Mouse (Mus musculus) intestine, embryonic 15.5 days (tissue): ENCODE measurements around the gene Gatd1. TPM values are rescaled to one million over a fixed set of nuclear protein-coding genes. Genes with fewer than 3 reads are reported as not detected.
A peak's percentile ranks its signal among the peaks of the same experiment; 100 is the strongest.
"Not testable (repeated sequence)": the region's sequence is repeated elsewhere in the genome, so short reads cannot be mapped to it uniquely, and the experiment has no call there.

Source experiments
- ATAC-seq: fragments of 200-750 bp; cut with Nextera tagmentation; 2 replicates; pipeline ENCODE4 v1.8.0; 2017; ENCODE audit warnings: moderate TSS enrichment, moderate library complexity
- H3K27ac ChIP-seq: fragments of 300-500 bp; sonication (generic); 2 replicates; pipeline ENCODE4 v1.5.1; 2015; ENCODE audit warnings: mild to moderate bottlenecking, inconsistent platforms
- H3K27me3 ChIP-seq: fragments of 300-500 bp; sonication (generic); replicated peaks from 2 replicates; pipeline ENCODE4 v1.6.1; 2015; ENCODE audit warnings: inconsistent platforms
- H3K36me3 ChIP-seq: fragments of 300-500 bp; sonication (generic); 2 replicates; pipeline ENCODE4 v1.6.1; 2015; ENCODE audit warnings: inconsistent platforms
- H3K4me1 ChIP-seq: fragments of 300-500 bp; sonication (generic); replicated peaks from 2 replicates; pipeline ENCODE4 v1.6.1; 2015; ENCODE audit warnings: inconsistent platforms
- H3K4me2 ChIP-seq: fragments of 300-500 bp; sonication (generic); replicated peaks from 2 replicates; pipeline ENCODE4 v1.6.1; 2015; ENCODE audit warnings: mild to moderate bottlenecking, inconsistent platforms
- H3K4me3 ChIP-seq: fragments of 300-500 bp; sonication (generic); replicated peaks from 2 replicates; pipeline ENCODE4 v1.5.1; 2015; ENCODE audit warnings: inconsistent platforms
- H3K9ac ChIP-seq: fragments of 300-500 bp; sonication (generic); 2 replicates; pipeline ENCODE4 v1.6.1; 2015; ENCODE audit warnings: inconsistent platforms
- H3K9me3 ChIP-seq: fragments of 300-500 bp; sonication (generic); 2 replicates; pipeline ENCODE4 v1.6.1; 2016; ENCODE audit warnings: inconsistent platforms
- WGBS: fragments of 180-500 bp; shearing (Covaris S2); methylation state at CpG from one replicate; pipeline ENCODE4 v1.1.7; 2015; 5-methylcytosine and 5-hydroxymethylcytosine counted together
- polyA plus RNA-seq: library from polyadenylated mRNA; unstranded; fragments of >200 nt; fragmentation: Nextera tagmentation; extraction: Ambion mirVana; gene quantifications from 2 replicates; pipeline ENCODE4 v1.2.1, GENCODE M21; 2015

The Gatd1 gene
- polyA plus RNA-seq, 1 experiment from 2014 or later: 47.4 TPM

DNA sequence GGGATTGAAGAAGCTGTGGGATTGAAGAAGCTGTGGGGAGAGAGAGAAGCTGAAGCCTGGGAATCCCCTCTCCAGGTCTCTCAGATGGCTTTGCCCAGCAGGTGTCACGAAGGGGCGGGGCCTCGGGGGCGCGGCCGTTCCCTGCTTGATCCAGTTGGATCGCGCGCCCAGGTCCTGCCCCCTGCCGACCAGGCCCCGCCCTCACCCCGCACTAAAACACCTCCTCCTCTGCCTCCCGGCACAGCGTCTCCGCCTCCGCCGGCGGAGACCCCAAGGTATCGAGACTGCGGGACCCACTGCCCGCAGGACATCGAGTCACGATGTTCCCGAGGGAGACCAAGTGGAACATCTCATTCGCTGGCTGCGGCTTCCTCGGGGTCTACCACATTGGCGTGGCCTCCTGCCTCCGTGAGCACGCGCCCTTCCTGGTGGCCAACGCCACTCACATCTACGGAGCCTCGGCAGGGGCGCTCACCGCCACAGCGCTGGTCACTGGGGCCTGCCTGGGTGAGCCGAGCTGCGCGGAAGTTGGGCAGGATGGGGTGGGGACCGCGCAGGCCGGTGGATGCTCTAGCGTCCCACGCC is 41.1 kb upstream of the Gatd1 start, which contains the start of gene Pnpla2:
Gene Pnpla2, plus strand, starts transcription at position 232 of the 585 bp plus-strand sequence.
- WGBS: under 1% methylated on average over 45 of the region's 45 CpGs
- peak within 1 kb of the TSS; percentile 67 for H3K9ac ChIP-seq
- H3K4me1 ChIP-seq: peaks cover 21% of the 10 kb centered on the region
- H3K27ac ChIP-seq: peak within 1 kb of the TSS; percentile 83
- H3K36me3 ChIP-seq: peaks cover 26% of the 10 kb centered on the region
- no peaks in the 10 kb centered on the region for H3K9me3 ChIP-seq
- peak within 1 kb of the TSS; percentile 71 for H3K4me3 ChIP-seq
- peak within 1 kb of the TSS; percentile 95 for H3K4me2 ChIP-seq
- H3K27me3 ChIP-seq: no peaks in the 10 kb centered on the region
- peak; percentile 91 for ATAC-seq

DNA sequence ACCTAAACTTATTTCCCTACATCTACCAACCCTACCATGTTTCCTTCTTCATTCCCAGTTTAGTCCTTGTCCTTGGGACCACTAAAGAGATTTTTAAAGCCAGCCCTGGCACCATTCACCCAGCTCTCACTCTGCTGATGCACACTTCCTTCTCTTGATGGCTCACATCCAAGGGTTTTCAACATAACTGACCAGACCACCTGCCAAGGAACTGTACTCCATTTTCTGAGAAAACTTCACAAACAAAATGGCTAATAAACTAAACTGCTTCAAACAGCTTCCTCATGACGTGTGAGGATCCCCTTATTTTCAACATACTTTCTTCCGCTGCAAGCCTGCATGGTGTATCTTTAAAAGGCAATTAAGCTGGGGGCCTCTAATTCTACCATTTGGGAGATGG is 39.7 kb upstream of the Gatd1 start:
- H3K9me3 ChIP-seq: no peaks in the 10 kb centered on the region
- H3K9ac ChIP-seq: no peak overlapping the region
- no peak for ATAC-seq
- WGBS: 72% methylated on average over 2 of the region's 2 CpGs
- peaks cover 27% of the 10 kb centered on the region for H3K36me3 ChIP-seq
- H3K27me3 ChIP-seq: no peaks in the 10 kb centered on the region
- no peak overlapping the region for H3K27ac ChIP-seq
- no peak overlapping the region for H3K4me2 ChIP-seq
- H3K4me1 ChIP-seq: peaks cover 25% of the 10 kb centered on the region
- no peak overlapping the region for H3K4me3 ChIP-seq

DNA sequence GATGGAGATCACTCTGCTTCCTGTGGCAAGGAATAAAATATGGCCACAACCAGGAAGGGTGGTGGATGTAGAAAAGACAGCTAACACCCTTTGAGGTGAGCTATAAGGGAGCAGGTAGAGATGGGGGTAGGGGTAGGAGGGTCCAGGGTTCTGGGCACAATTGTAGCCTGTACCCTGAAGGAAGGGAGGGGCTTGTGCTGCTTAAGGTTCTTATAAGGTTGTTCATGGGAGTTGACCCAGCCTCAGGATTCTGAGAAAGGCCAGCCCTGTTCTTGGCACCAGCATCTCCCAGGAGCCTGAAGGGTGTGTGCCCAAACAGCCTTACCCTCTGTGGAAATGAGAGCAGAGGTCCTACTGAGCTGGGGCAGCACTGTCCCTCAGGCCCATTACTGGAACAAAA is 38.0 kb upstream of the Gatd1 start:
- no peaks in the 10 kb centered on the region for H3K27me3 ChIP-seq
- H3K4me3 ChIP-seq: no peak overlapping the region
- peaks cover 27% of the 10 kb centered on the region for H3K36me3 ChIP-seq
- H3K9me3 ChIP-seq: no peaks in the 10 kb centered on the region
- peaks cover 27% of the 10 kb centered on the region for H3K4me1 ChIP-seq
- no peak overlapping the region for H3K27ac ChIP-seq
- no peak overlapping the region for H3K4me2 ChIP-seq
- ATAC-seq: no peak
- no peak overlapping the region for H3K9ac ChIP-seq

DNA sequence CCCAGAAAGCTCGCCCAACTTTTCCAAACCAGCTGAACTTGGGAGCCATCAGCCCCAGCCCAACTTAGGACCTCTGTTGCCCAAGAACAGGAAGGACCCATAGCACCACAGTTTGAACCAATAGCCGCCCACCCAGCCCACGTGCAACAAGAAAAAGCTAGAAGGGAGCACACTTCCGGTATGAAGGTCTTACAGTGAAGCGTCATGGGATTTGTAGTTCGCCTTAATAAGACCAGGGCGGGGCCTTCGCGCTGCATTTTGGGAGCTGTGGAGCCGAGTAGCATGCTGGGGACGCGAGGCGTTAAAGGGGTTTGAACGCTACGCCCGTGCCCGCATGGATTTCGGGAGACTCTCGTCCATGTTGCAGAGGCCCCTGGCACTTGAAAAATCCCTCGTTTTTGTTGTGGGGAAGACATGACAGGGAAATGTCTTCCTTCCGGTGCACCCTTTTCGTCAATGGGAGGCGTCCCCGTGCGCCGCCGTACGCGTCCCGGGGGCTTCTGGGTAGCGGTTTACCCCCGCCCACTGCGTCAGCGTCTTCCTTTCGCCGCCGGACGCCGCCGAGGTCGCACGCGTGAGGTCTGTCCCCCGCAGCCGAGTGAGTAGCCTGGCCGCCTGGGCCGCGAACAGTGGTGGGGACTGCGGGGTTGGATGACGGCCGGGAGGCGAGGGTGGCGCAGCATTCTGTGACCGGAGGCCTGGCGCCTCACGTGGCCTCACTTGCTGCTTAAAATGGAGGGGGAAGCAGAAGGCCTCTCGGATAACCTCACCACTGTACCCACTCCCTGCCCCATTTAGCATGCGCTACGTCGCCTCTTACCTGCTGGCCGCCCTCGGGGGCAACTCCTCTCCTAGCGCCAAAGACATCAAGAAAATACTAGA is 33.4 kb upstream of the Gatd1 start, which contains the start of gene Rplp2:
Gene Rplp2, plus strand, starts transcription at position 261 of the 882 bp plus-strand sequence.
- Histone ChIP-seq H3K9me3 (no peaks in the 10 kb centered on the region), H3K27ac (peak within 1 kb of the TSS; percentile 92), H3K27me3 (no peaks in the 10 kb centered on the region), H3K9ac (peak within 1 kb of the TSS; percentile 96), H3K4me1 (peaks cover 26% of the 10 kb centered on the region), H3K4me2 (peak within 1 kb of the TSS; percentile 61), H3K4me3 (peak within 1 kb of the TSS; percentile 92), H3K36me3 (peaks cover 27% of the 10 kb centered on the region)
- WGBS: under 1% methylated on average over 63 of the region's 63 CpGs
- peak; percentile 92 for ATAC-seq

DNA sequence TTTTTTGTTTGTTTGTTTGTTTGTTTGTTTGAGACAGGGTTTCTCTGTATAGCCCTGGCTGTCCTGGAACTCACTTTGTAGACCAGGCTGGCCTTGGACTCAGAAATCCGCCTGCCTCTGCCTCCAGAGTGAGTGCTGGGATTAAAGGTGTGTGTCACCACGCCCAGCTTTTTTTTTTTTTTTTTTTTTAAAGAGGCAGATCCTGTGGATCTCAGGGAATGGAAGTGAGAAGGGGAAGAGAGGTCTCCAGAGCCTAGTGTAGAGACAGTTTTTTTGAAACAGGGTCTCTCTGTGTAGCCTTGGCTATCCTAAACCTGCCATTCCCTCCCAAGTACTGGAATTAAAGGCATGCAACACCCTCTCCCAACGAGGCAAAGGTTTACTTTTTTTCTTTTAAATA is 32.4 kb upstream of the Gatd1 start:
- Histone ChIP-seq H3K4me1 (peaks cover 33% of the 10 kb centered on the region), H3K36me3 (peaks cover 19% of the 10 kb centered on the region)
- H3K4me3 ChIP-seq, H3K4me2 ChIP-seq, ATAC-seq, H3K27me3 ChIP-seq, H3K9ac ChIP-seq, H3K27ac ChIP-seq, H3K9me3 ChIP-seq: not testable (repeated sequence)
- WGBS: 67% methylated on average over 3 of the region's 3 CpGs

DNA sequence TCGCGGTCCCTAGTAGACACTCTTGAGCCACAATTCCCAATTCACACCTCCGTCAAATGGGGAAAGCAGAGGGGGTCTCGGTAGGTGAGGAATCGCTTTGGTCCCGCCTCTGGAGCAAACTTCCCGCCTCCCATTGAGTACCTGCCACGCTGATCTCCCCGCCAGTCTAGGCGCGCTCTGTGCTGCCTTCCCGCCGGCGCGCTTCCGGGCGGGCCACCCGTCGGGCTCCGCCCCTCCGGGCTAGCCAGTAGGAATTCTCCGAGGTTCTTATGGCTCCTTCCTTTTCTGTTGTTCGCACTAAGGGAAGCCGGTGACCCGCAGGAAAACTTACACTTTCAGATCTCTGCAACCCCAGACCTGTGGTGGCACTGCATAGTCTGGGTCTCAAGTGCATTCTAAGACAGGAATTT is 29.9 kb upstream of the Gatd1 start, which contains the start of gene Pidd1:
Gene Pidd1, minus strand, starts transcription at position 198 of the 410 bp plus-strand sequence.
- peak within 1 kb of the TSS; percentile 88 for H3K4me2 ChIP-seq
- peak within 1 kb of the TSS; percentile 74 for H3K27ac ChIP-seq
- peak within 1 kb of the TSS; percentile 69 for H3K9ac ChIP-seq
- under 1% methylated on average over 25 of the region's 25 CpGs for WGBS
- peak; percentile 72 for ATAC-seq
- H3K9me3 ChIP-seq: no peaks in the 10 kb centered on the region
- H3K4me3 ChIP-seq: peak within 1 kb of the TSS; percentile 53
- H3K27me3 ChIP-seq: no peaks in the 10 kb centered on the region
- no peaks in the 10 kb centered on the region for H3K36me3 ChIP-seq
- peaks cover 38% of the 10 kb centered on the region for H3K4me1 ChIP-seq

DNA sequence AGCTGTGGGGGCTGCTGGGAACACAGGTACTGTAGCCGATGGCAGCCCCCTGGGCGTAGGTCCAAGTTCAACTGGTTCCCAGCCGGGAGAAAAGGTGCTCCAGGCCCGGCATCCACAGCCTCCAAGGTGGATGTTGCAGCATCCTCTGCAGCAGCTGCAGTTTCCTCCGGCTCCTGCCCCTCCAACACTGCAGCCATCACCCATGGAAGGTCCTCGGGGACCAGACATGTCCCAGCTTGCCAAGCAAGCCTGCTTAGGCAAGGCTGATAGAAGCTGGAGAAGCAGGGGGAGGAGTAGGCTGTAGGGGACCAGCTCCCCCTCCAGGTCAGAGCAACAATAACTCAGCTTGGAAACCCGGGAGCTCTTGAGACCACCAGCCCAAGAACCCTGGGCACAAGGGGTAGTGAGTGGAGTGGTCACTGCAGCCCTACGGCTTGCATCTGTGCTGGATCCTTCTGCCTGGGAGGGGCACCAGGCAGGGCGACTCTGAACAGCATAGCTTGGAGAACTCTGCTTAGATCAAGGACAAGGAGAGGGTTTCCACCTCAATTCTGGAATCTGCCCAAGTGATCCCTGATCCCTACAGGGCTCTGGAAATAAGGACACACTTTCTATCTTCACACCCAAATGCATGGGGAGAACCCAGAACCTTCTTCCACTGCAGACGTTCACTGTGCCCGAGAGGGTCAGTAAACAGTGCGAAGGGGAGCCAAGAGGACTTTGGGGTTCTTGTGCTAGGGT is 29.3 kb upstream of the Gatd1 start:
- peak overlapping the region; percentile 88 for H3K4me2 ChIP-seq
- ATAC-seq: peak; percentile 4
- H3K4me3 ChIP-seq: peak overlapping the region; percentile 53
- no peaks in the 10 kb centered on the region for H3K27me3 ChIP-seq
- H3K4me1 ChIP-seq: peaks cover 32% of the 10 kb centered on the region
- no peaks in the 10 kb centered on the region for H3K9me3 ChIP-seq
- H3K27ac ChIP-seq: peak overlapping the region; percentile 51
- 13% methylated on average over 12 of the region's 12 CpGs for WGBS
- peak overlapping the region; percentile 69 for H3K9ac ChIP-seq
- 0 out of 2 replicates have a peak, but pooled peaks cover under 1% of the 10 kb centered on the region for H3K36me3 ChIP-seq

DNA sequence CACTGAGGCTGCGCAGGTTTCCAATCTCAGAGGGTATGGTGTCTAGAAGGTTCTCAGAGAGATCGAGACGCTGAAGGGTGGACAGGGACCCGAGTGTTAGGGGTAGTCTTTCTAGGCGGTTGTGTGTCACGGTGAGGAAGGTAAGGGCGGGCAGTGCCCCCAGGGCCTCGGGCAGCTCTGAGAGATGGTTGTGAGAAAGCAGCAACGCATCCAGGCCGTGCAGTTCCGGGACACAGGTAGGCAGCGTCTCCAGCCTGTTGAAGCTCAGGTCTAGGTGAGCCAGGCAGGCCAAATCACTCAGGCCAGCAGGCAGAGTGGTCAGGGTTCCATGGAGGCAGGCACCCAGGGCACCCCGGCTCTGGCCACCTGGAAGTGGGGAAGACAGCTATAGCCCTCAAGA is 28.3 kb upstream of the Gatd1 start:
- H3K27me3 ChIP-seq: no peaks in the 10 kb centered on the region
- ATAC-seq: no peak
- H3K4me2 ChIP-seq: peak overlapping the region; percentile 88
- H3K4me3 ChIP-seq: peak overlapping the region; percentile 53; the same call in 1 of the 2 replicates
- no peaks in the 10 kb centered on the region for H3K9me3 ChIP-seq
- 94% methylated on average over 13 of the region's 13 CpGs for WGBS
- H3K4me1 ChIP-seq: peaks cover 31% of the 10 kb centered on the region
- H3K9ac ChIP-seq: peak overlapping the region; percentile 69
- 0 out of 2 replicates have a peak, but pooled peaks cover 2% of the 10 kb centered on the region for H3K36me3 ChIP-seq
- H3K27ac ChIP-seq: no peak overlapping the region

DNA sequence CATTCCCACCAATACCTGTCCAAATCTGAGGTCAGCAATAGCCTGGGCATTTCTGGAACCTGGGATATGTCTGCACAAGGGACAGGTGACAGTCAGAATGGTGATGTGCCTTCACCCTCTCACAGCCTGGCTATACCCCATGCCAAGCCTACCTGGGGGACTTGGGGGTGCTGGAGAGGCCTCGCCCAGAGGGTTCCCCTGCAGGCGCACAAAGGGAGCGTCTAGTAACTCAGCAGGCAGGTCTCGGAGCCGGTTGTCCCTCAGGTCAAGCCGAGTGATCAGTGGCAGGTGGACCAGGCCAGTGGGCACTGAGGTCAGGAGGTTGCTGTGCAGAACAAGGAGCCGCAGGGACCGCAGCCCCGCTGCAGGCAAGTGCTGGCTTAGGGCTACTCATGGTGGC is 27.5 kb upstream of the Gatd1 start:
- Histone ChIP-seq H3K4me2 (no peak overlapping the region), H3K27me3 (no peaks in the 10 kb centered on the region), H3K9me3 (no peaks in the 10 kb centered on the region), H3K4me3 (no peak overlapping the region), H3K36me3 (0 out of 2 replicates have a peak, but pooled peaks cover 2% of the 10 kb centered on the region), H3K4me1 (peaks cover 33% of the 10 kb centered on the region), H3K27ac (no peak overlapping the region), H3K9ac (no peak overlapping the region)
- 91% methylated on average over 9 of the region's 9 CpGs for WGBS
- no peak for ATAC-seq

DNA sequence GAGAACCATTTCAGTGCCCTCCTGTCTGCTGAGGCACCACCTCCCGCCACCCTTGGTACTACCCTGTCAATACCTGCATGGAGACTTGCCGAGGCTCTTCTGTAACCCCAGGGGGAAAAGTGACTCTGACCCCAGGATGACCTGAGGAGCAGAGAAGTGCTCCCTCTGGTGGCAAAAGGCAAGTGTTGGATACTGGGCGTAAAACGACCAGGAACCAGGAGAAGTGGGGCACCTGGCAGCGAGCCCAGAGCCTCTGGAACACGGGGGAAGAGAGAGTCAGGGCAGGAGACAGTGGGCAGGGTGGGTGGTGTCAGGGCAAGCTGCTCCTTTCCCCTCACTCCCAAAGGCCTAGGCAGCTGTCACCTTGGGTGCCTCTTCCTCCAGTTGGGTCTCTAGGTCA is 26.7 kb upstream of the Gatd1 start:
- H3K27ac ChIP-seq: no peak overlapping the region
- no peak overlapping the region for H3K4me2 ChIP-seq
- H3K4me3 ChIP-seq: no peak overlapping the region
- H3K4me1 ChIP-seq: peaks cover 42% of the 10 kb centered on the region
- no peaks in the 10 kb centered on the region for H3K9me3 ChIP-seq
- no peak overlapping the region for H3K9ac ChIP-seq
- WGBS: 26% methylated on average over 6 of the region's 6 CpGs
- ATAC-seq: no peak
- H3K27me3 ChIP-seq: no peaks in the 10 kb centered on the region
- 0 out of 2 replicates have a peak, but pooled peaks cover 2% of the 10 kb centered on the region for H3K36me3 ChIP-seq

DNA sequence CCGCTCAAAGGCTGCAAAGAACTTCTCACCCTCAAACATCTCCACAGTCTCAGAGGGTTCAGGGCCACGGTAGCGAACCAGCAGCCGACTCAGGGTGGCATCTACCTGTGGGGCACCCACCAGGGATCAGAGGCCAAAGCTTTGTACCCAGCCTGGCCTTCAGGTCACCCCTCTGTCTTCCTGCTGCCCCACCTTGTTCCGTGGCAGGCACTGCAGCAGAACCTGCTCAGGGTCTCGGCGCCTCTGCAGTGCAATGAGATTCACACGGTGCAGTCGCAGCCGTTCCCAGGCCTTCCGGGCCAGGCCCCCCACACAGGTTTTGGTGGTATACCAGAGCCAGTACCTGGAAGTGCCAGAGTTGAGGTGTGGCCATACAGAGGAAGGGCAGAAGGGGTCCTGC is 25.9 kb upstream of the Gatd1 start:
- H3K4me1 ChIP-seq: peaks cover 49% of the 10 kb centered on the region
- H3K4me2 ChIP-seq: no peak overlapping the region

More for the DNA sequence above, 25.9 kb upstream of the Gatd1 start:
- ATAC-seq: no peak
- H3K9me3 ChIP-seq: no peaks in the 10 kb centered on the region
- H3K4me3 ChIP-seq: no peak overlapping the region
- H3K27ac ChIP-seq: no peak overlapping the region
- H3K36me3 ChIP-seq: 0 out of 2 replicates have a peak, but pooled peaks cover 2% of the 10 kb centered on the region
- no peak overlapping the region for H3K9ac ChIP-seq
- 96% methylated on average over 11 of the region's 11 CpGs for WGBS
- no peaks in the 10 kb centered on the region for H3K27me3 ChIP-seq
